Mouse (Mus musculus) mouse trophoblast stem cell (cell line): ENCODE data around the gene Ush2a.

Source experiments
- in situ Hi-C, 2 experiments: fragments of 300-500 bp; cut with MseI, MboI; formaldehyde crosslinking; loops; 2 replicates in 1 of 2; 3 replicates in 1 of 2; pipeline ENCODE4 v1.15.1; 2025

Gene Ush2a

GRCm38 (mm10) chr1:188865881-188866280, 604.1 kb downstream of the Ush2a start:
- in situ Hi-C loops, result no loop called here

- in situ Hi-C loops, result no loop called here
Observed at GRCm38 (mm10) chr1:188866515-188866914, 604.7 kb downstream of the Ush2a start.

GRCm38 (mm10) chr1:188878531-188879055, 616.8 kb downstream of the Ush2a start:
- in situ Hi-C loops, result no loop called here

- in situ Hi-C loops, result no loop called here
Observed at GRCm38 (mm10) chr1:188896906-188897551, 635.2 kb downstream of the Ush2a start.

- in situ Hi-C loops, result no loop called here
Observed at GRCm38 (mm10) chr1:188904091-188904490, 642.3 kb downstream of the Ush2a start.

GRCm38 (mm10) chr1:188906175-188906574, 644.4 kb downstream of the Ush2a start:
- in situ Hi-C loops, result no loop called here

- in situ Hi-C loops, result no loop called here
Observed at GRCm38 (mm10) chr1:188910656-188911055, 648.8 kb downstream of the Ush2a start.

- in situ Hi-C loops, result no loop called here
Observed at GRCm38 (mm10) chr1:188919946-188920345, 658.1 kb downstream of the Ush2a start.

GRCm38 (mm10) chr1:188937246-188937780, 675.5 kb downstream of the Ush2a start:
- in situ Hi-C loops, result no loop called here

- in situ Hi-C loops, result no loop called here
Observed at GRCm38 (mm10) chr1:188945326-188945725, 683.5 kb downstream of the Ush2a start.

- in situ Hi-C loops, result no loop called here
Observed at GRCm38 (mm10) chr1:188946849-188947248, 685.0 kb downstream of the Ush2a start.

GRCm38 (mm10) chr1:188947794-188948193, 686.0 kb downstream of the Ush2a start:
- in situ Hi-C loops, result no loop called here

GRCm38 (mm10) chr1:188948276-188948675, 686.5 kb downstream of the Ush2a start:
- in situ Hi-C loops, result no loop called here

GRCm38 (mm10) chr1:188951091-188951490, 689.3 kb downstream of the Ush2a start:
- in situ Hi-C loops, result no loop called here

GRCm38 (mm10) chr1:188952501-188952900, 690.7 kb downstream of the Ush2a start:
- in situ Hi-C loops, result no loop called here

GRCm38 (mm10) chr1:188973078-188973477, 711.3 kb downstream of the Ush2a start:
- in situ Hi-C loops, result no loop called here

GRCm38 (mm10) chr1:188973926-188974325, 712.1 kb downstream of the Ush2a start:
- in situ Hi-C loops, result no loop called here

- in situ Hi-C loops, result no loop called here
Observed at GRCm38 (mm10) chr1:188980050-188980449, 718.2 kb downstream of the Ush2a start.

GRCm38 (mm10) chr1:188993218-188993617, 731.4 kb downstream of the Ush2a start:
- in situ Hi-C loops, result no loop called here

- in situ Hi-C loops, result no loop called here
Observed at GRCm38 (mm10) chr1:188997921-188998320, 736.1 kb downstream of the Ush2a start.

GRCm38 (mm10) chr1:188999981-189000380, 738.2 kb downstream of the Ush2a start:
- in situ Hi-C loops, result no loop called here

GRCm38 (mm10) chr1:189001815-189002214, 740.0 kb downstream of the Ush2a start:
- in situ Hi-C loops, result no loop called here

- in situ Hi-C loops, result no loop called here
Observed at GRCm38 (mm10) chr1:189004774-189005173, 743.0 kb downstream of the Ush2a start.
